Mouse (Mus musculus) v-Abl transformed pro-B cells (cell line): ENCODE measurements around the gene Eapp.

ENCODE experiments used
- in situ Hi-C, 2 experiments: fragments of 400-800 bp; cut with MboI; formaldehyde crosslinking; loops; one replicate each; pipeline ENCODE4 v1.15.1; 2025; ENCODE audit not compliant: unreplicated experiment in 2 of 2

Eapp gene

DNA sequence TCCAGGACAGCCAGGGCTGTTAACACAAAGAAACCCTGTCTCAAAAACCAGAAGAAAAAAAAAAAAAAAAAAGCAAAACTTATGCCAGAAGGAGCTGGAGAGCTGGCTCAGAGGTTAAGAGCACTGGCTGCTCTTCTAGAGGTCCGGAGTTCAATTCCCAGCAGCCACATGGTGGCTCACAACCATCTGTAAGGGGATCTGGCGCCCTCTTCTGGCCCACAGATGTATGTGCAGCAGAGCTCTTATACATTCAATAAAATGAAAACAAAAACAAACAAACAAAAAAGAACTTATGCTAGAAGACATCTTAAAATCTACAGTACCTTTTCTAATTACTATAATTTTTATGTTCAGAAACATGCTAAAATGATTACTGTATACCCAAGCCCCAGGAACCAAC is 50.8 kb downstream of the Eapp start:
- in situ Hi-C loops, result no loop called here

- in situ Hi-C loops, result no loop called here
Observed at GRCm38 (mm10) chr12:54643320-54643892, 52.3 kb downstream of the Eapp start.

DNA sequence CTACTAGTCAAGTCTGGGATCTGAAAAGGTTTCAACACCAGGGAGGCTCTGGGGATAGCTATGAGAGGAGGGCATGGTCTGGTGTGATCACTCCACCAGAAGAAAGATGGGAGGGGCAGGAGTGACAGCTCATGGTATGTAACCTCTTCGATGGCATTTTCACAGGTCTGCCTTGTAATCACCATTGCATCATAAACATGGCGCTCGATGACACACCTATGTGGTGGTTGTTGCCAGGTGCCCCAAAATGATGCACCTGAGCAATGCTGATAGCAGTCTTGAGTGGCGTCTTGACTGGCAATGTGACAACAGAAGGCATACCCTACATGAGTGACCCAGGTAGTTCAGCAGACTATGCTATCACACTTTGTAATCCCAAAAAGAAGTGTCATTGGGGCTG is 54.3 kb downstream of the Eapp start:
- in situ Hi-C loops, result no loop called here

GRCm38 (mm10) chr12:54640259-54640658 is 55.4 kb downstream of the Eapp start:
- in situ Hi-C loops, result no loop called here

DNA sequence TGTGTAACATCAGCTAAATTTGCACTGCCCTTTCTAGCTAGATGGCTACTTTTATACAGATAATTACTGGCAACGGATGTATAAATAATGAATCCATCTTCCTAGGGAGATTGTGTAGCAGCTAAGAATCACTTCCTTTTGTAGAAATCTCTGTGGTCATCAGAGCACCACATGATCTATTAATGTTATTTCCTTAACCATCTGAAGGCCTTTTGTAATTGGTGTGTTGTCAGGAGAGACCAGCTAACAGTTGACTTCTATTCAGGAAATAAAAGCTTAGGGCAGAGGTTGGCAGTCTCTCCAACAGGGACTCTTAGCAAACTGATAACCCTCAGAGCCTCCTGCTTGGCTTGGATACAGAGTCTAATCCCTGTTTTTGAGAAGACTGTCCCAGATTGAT is 58.7 kb downstream of the Eapp start:
- in situ Hi-C loops, result no loop called here

- in situ Hi-C loops, result no loop called here
Observed at GRCm38 (mm10) chr12:54632141-54632540, 63.6 kb downstream of the Eapp start.

DNA sequence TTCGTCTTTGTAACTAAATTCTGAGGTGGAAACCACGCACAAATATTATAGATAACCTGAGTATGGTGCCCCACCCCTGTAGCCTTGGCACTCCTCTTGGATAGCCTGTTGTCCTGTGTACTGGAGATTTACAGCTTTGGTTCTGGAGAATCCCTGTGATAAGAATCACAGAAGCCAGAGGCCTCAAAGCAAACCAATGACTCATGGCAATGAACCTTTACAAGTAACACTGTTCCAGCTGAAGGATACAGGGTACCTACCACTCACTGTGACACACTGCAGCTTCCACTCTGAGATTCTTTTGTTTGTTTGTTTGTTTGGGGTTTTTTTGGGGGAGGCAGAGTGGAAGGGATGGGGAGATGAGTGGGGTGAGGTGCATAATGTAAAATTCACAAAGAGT is 73.8 kb downstream of the Eapp start:
- in situ Hi-C loops, result no loop called here
